Mouse (Mus musculus): ENCODE measurements around the gene Cyp27a1. TPM values are rescaled to one million over a fixed set of nuclear protein-coding genes. Genes with fewer than 3 reads are reported as not detected.

Gene Cyp27a1
- 13.5 and 16.0 TPM in 2 replicates for polyA plus RNA-seq (2015; fragmentation: Nextera tagmentation; extraction: Ambion mirVana)

GRCm38 (mm10) chr1:74713099-74713858, at the start of gene Cyp27a1:
TSS of gene Cyp27a1 (plus strand) at chr1:74713574.

GRCm38 (mm10) chr1:74748643-74749271, 35.4 kb downstream of the Cyp27a1 start, which contains the start of gene Prkag3:
TSS of gene Prkag3 (minus strand) at chr1:74749221.

GRCm38 (mm10) chr1:74771845-74771930, 58.3 kb downstream of the Cyp27a1 start, which contains the start of gene Wnt6:
TSS of gene Wnt6 (plus strand) at chr1:74771892.

Other genes starting within 250 kb of the Cyp27a1 start
- 25.0 and 28.0 TPM in 2 replicates for gene Cnot9, start 207.5 kb upstream of the Cyp27a1 start, polyA plus RNA-seq (2015; fragmentation: Nextera tagmentation; extraction: Ambion mirVana)
- gene Plcd4, start 170.7 kb upstream of the Cyp27a1 start, polyA plus RNA-seq (2015; fragmentation: Nextera tagmentation; extraction: Ambion mirVana): 21.4 and 22.1 TPM in 2 replicates
- gene Usp37, start 169.3 kb upstream of the Cyp27a1 start, polyA plus RNA-seq (2015; fragmentation: Nextera tagmentation; extraction: Ambion mirVana): 8.8 and 10.1 TPM in 2 replicates
- 3.0 and 3.2 TPM in 2 replicates for gene Zfp142, start 125.3 kb upstream of the Cyp27a1 start, polyA plus RNA-seq (2015; fragmentation: Nextera tagmentation; extraction: Ambion mirVana)
- gene Bcs1l, start 125.3 kb upstream of the Cyp27a1 start, polyA plus RNA-seq (2015; fragmentation: Nextera tagmentation; extraction: Ambion mirVana): 12.1 and 12.8 TPM in 2 replicates
- 18.9 and 22.0 TPM in 2 replicates for gene Rnf25, start 112.2 kb upstream of the Cyp27a1 start, polyA plus RNA-seq (2015; fragmentation: Nextera tagmentation; extraction: Ambion mirVana)
- gene Stk36, start 112.1 kb upstream of the Cyp27a1 start, polyA plus RNA-seq (2015; fragmentation: Nextera tagmentation; extraction: Ambion mirVana): 1.6 and 1.7 TPM in 2 replicates
- gene Ttll4, start 51.8 kb upstream of the Cyp27a1 start, polyA plus RNA-seq (2015; fragmentation: Nextera tagmentation; extraction: Ambion mirVana): 2.2 and 2.9 TPM in 2 replicates
- gene Prkag3, start 35.6 kb downstream of the Cyp27a1 start, polyA plus RNA-seq (2015; fragmentation: Nextera tagmentation; extraction: Ambion mirVana): 17.7 and 18.8 TPM in 2 replicates
- 1.1 and 2.8 TPM in 2 replicates for gene Wnt6, start 58.3 kb downstream of the Cyp27a1 start, polyA plus RNA-seq (2015; fragmentation: Nextera tagmentation; extraction: Ambion mirVana)
- gene Wnt10a, start 77.9 kb downstream of the Cyp27a1 start, polyA plus RNA-seq (2015; fragmentation: Nextera tagmentation; extraction: Ambion mirVana): 0.09 and 0.33 TPM in 2 replicates
- not detected in 2 replicates for gene Cdk5r2, start 141.4 kb downstream of the Cyp27a1 start, polyA plus RNA-seq (2015; fragmentation: Nextera tagmentation; extraction: Ambion mirVana)
- gene Fev, start 171.8 kb downstream of the Cyp27a1 start, polyA plus RNA-seq (2015; fragmentation: Nextera tagmentation; extraction: Ambion mirVana): not detected in 2 replicates
- not detected in 2 replicates for gene Cryba2, start 179.6 kb downstream of the Cyp27a1 start, polyA plus RNA-seq (2015; fragmentation: Nextera tagmentation; extraction: Ambion mirVana)
- gene Cfap65, start 222.0 kb downstream of the Cyp27a1 start, polyA plus RNA-seq (2015; fragmentation: Nextera tagmentation; extraction: Ambion mirVana): not detected in 2 replicates
- 0.32 TPM in 1 of 2 replicates, not detected in the other for gene Ihh, start 238.1 kb downstream of the Cyp27a1 start, polyA plus RNA-seq (2015; fragmentation: Nextera tagmentation; extraction: Ambion mirVana)

Data from skeletal muscle tissue, postnatal 0 days (tissue).